In the genomic region with DNA sequence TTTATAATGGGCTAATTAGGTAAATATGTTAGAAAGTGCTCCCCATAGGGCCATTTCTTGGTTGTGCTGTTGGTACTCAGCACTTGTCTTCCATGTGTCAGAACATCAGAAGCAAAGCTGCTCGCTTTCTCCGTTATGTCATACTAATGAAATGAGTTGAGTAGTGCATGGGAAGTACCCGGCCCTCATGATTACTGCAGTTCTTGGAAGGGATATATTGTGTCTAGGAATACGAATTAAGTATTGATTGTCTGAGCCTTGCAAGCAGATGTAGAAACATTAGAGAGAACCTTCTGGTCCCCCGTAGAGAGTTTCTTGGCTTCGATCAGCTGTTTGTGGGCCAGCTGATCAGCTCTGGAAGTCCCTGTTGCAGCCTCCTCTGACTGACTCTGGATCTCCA, we compare ENCODE assay signal across 23 mouse cellular contexts.
A peak's percentile ranks its signal among the peaks of the same experiment; 100 is the strongest.
DNase-seq lines count a peak whose midpoint lies in the region; ATAC-seq and TF ChIP-seq lines count a peak whose summit lies in the region.
"Had no signal": no experiment of that assay in that cellular context is flagged by ENCODE, and none has a peak within 500 bp of the region (broad histone marks: within the 10 kb centered on the region; RNA-seq: fewer than 3 reads in every experiment).

No protein-coding gene starts in this region.

- WGBS in embryonic facial prominence, embryonic 14.5 days = 77% methylated on average over 6 of the region's 6 CpGs
- WGBS in embryonic facial prominence, embryonic 10.5 days = 91% methylated on average over 6 of the region's 6 CpGs
- 77% methylated on average over 6 of the region's 6 CpGs for WGBS in hindbrain, embryonic 15.5 days
- WGBS in hindbrain, postnatal 0 days = 73% methylated on average over 6 of the region's 6 CpGs
- 89% methylated on average over 6 of the region's 6 CpGs for WGBS in midbrain, postnatal 0 days
- 93% methylated on average over 6 of the region's 6 CpGs for WGBS in midbrain, embryonic 14.5 days

- H3K27me3 ChIP-seq in embryonic facial prominence, embryonic 14.5 days (replicated peaks; ENCODE audit: control insufficient read depth, insufficient read depth, low read length) = no peaks in the 10 kb centered on the region
- no peaks in the 10 kb centered on the region for H3K27me3 ChIP-seq in embryonic facial prominence, embryonic 10.5 days (replicated peaks; ENCODE audit: low read depth, poor library complexity, severe bottlenecking)
- no peaks in the 10 kb centered on the region for H3K27me3 ChIP-seq in hindbrain, embryonic 15.5 days
- no peaks in the 10 kb centered on the region for H3K27me3 ChIP-seq in hindbrain, postnatal 0 days (ENCODE audit: insufficient read depth, low read length)
- H3K27me3 ChIP-seq in midbrain, postnatal 0 days (ENCODE audit: insufficient read depth, low read length) = no peaks in the 10 kb centered on the region
- no peaks in the 10 kb centered on the region for H3K27me3 ChIP-seq in midbrain, embryonic 14.5 days (ENCODE audit: control insufficient read depth, insufficient read depth, low read length)
- H3K27me3 ChIP-seq: embryonic facial prominence, embryonic 12.5 days; forebrain, embryonic 13.5 days; heart, embryonic 13.5 days; hindbrain, embryonic 12.5 days had no signal

- no peaks in the 10 kb centered on the region for H3K36me3 ChIP-seq in embryonic facial prominence, embryonic 14.5 days (ENCODE audit: control insufficient read depth, insufficient read depth, low read length)
- H3K36me3 ChIP-seq in embryonic facial prominence, embryonic 10.5 days (replicated peaks) = no peaks in the 10 kb centered on the region
- no peaks in the 10 kb centered on the region for H3K36me3 ChIP-seq in hindbrain, embryonic 15.5 days
- no peaks in the 10 kb centered on the region for H3K36me3 ChIP-seq in hindbrain, postnatal 0 days (ENCODE audit: insufficient read depth, low read length)
- H3K36me3 ChIP-seq in midbrain, postnatal 0 days (ENCODE audit: insufficient read depth, low read length) = no peaks in the 10 kb centered on the region
- H3K36me3 ChIP-seq in midbrain, embryonic 14.5 days (ENCODE audit: control insufficient read depth, insufficient read depth, low read length) = no peaks in the 10 kb centered on the region
- H3K36me3 ChIP-seq: embryonic facial prominence, embryonic 12.5 days; forebrain, embryonic 10.5 days; heart, embryonic 10.5 days; heart, embryonic 13.5 days; hindbrain, embryonic 12.5 days had no signal

- no peak overlapping the region for H3K9ac ChIP-seq in embryonic facial prominence, embryonic 14.5 days (ENCODE audit: low read depth, low read length)
- no peak overlapping the region for H3K9ac ChIP-seq in hindbrain, embryonic 15.5 days
- H3K9ac ChIP-seq in hindbrain, postnatal 0 days (replicated peaks; ENCODE audit: low read length) = no peak overlapping the region
- H3K9ac ChIP-seq in midbrain, postnatal 0 days (replicated peaks; ENCODE audit: low read length, poor library complexity, severe bottlenecking) = no peak overlapping the region
- no peak overlapping the region for H3K9ac ChIP-seq in midbrain, embryonic 14.5 days (replicated peaks; ENCODE audit: low read length)
- H3K9ac ChIP-seq: embryonic facial prominence, embryonic 12.5 days; forebrain, embryonic 13.5 days; heart, embryonic 13.5 days; hindbrain, embryonic 12.5 days had no signal

- no peaks in the 10 kb centered on the region for H3K9me3 ChIP-seq in embryonic facial prominence, embryonic 14.5 days (ENCODE audit: control insufficient read depth, low read length)
- no peaks in the 10 kb centered on the region for H3K9me3 ChIP-seq in embryonic facial prominence, embryonic 10.5 days
- no peaks in the 10 kb centered on the region for H3K9me3 ChIP-seq in hindbrain, embryonic 15.5 days
- no peaks in the 10 kb centered on the region for H3K9me3 ChIP-seq in hindbrain, postnatal 0 days (ENCODE audit: low read length)
- H3K9me3 ChIP-seq in midbrain, postnatal 0 days (ENCODE audit: low read length) = no peaks in the 10 kb centered on the region
- H3K9me3 ChIP-seq in midbrain, embryonic 14.5 days (ENCODE audit: control insufficient read depth, low read length) = no peaks in the 10 kb centered on the region
- H3K9me3 ChIP-seq: embryonic facial prominence, embryonic 12.5 days; forebrain, embryonic 10.5 days; heart, embryonic 10.5 days; heart, embryonic 13.5 days; hindbrain, embryonic 12.5 days had no signal

- no peak overlapping the region for H3K4me3 ChIP-seq in embryonic facial prominence, embryonic 14.5 days (ENCODE audit: low read depth, low read length)
- no peak overlapping the region for H3K4me3 ChIP-seq in embryonic facial prominence, embryonic 10.5 days
- H3K4me3 ChIP-seq in hindbrain, embryonic 15.5 days = no peak overlapping the region
- no peak overlapping the region for H3K4me3 ChIP-seq in hindbrain, postnatal 0 days (ENCODE audit: low read length)
- H3K4me3 ChIP-seq in midbrain, postnatal 0 days (ENCODE audit: low read depth, low read length) = no peak overlapping the region
- no peak overlapping the region for H3K4me3 ChIP-seq in midbrain, embryonic 14.5 days (replicated peaks; ENCODE audit: low read depth, low read length)
- H3K4me3 ChIP-seq: embryonic facial prominence, embryonic 12.5 days; forebrain, embryonic 10.5 days; forebrain, embryonic 13.5 days; heart, adult 2 months; heart, embryonic 10.5 days; heart, embryonic 13.5 days; hindbrain, embryonic 12.5 days had no signal

- H3K27ac ChIP-seq in embryonic facial prominence, embryonic 14.5 days (replicated peaks; ENCODE audit: low read depth, low read length) = no peak overlapping the region
- H3K27ac ChIP-seq in embryonic facial prominence, embryonic 10.5 days (replicated peaks) = no peak overlapping the region
- no peak overlapping the region for H3K27ac ChIP-seq in hindbrain, embryonic 15.5 days (replicated peaks)
- no peak overlapping the region for H3K27ac ChIP-seq in hindbrain, postnatal 0 days
- no peak overlapping the region for H3K27ac ChIP-seq in midbrain, postnatal 0 days (ENCODE audit: low read depth, low read length)
- no peak overlapping the region for H3K27ac ChIP-seq in midbrain, embryonic 14.5 days (replicated peaks; ENCODE audit: low read depth, low read length)
- H3K27ac ChIP-seq: embryonic facial prominence, embryonic 12.5 days; forebrain, embryonic 10.5 days; forebrain, embryonic 13.5 days; heart, adult 2 months; heart, embryonic 10.5 days; heart, embryonic 13.5 days; hindbrain, embryonic 12.5 days had no signal

- H3K4me1 ChIP-seq in embryonic facial prominence, embryonic 14.5 days (ENCODE audit: control insufficient read depth, insufficient read depth, low read length) = no peaks in the 10 kb centered on the region
- H3K4me1 ChIP-seq in embryonic facial prominence, embryonic 10.5 days = no peaks in the 10 kb centered on the region
- H3K4me1 ChIP-seq in hindbrain, embryonic 15.5 days (replicated peaks) = no peaks in the 10 kb centered on the region
- no peaks in the 10 kb centered on the region for H3K4me1 ChIP-seq in hindbrain, postnatal 0 days (ENCODE audit: insufficient read depth, low read length)
- no peaks in the 10 kb centered on the region for H3K4me1 ChIP-seq in midbrain, postnatal 0 days (ENCODE audit: insufficient read depth, low read length)
- no peaks in the 10 kb centered on the region for H3K4me1 ChIP-seq in midbrain, embryonic 14.5 days (ENCODE audit: control insufficient read depth, insufficient read depth, low read length)
- H3K4me1 ChIP-seq: embryonic facial prominence, embryonic 12.5 days; forebrain, embryonic 10.5 days; forebrain, embryonic 13.5 days; heart, embryonic 10.5 days; heart, embryonic 13.5 days; hindbrain, embryonic 12.5 days had no signal

- DNase-seq in embryonic facial prominence, embryonic 14.5 days (ENCODE audit: low spot score) = peak; percentile 40
- DNase-seq in embryonic facial prominence, embryonic 10.5 days (ENCODE audit: low spot score) = no peak
- DNase-seq in hindbrain, postnatal 0 days (ENCODE audit: low spot score) = no peak
- DNase-seq in midbrain, postnatal 0 days (ENCODE audit: low spot score) = peak; percentile 3
- DNase-seq in midbrain, embryonic 14.5 days = no peak
- no peak for DNase-seq in right cerebral cortex, postnatal 36 days (ENCODE audit: low spot score in 2 of 2)
- DNase-seq: adrenal gland, adult 2 months; adrenal gland, postnatal 14 days; B cell, adult 2 months; cerebellum, adult 11 months; cerebellum, adult 2 months; gastrocnemius, postnatal 25 days; heart, adult 2 months had no signal

- ATAC-seq in embryonic facial prominence, embryonic 14.5 days (ENCODE audit: low read depth) = 0 out of 2 replicates have a peak, but pooled peaks have one; percentile 55
- 0 out of 2 replicates have a peak, but pooled peaks have one; percentile 34 for ATAC-seq in hindbrain, embryonic 15.5 days (ENCODE audit: low FRiP score, low read depth)
- ATAC-seq in hindbrain, postnatal 0 days = no peak
- ATAC-seq in midbrain, postnatal 0 days (ENCODE audit: low FRiP score) = no peak
- ATAC-seq in midbrain, embryonic 14.5 days (ENCODE audit: low FRiP score, low TSS enrichment) = no peak
- ATAC-seq: forebrain, embryonic 13.5 days; hindbrain, embryonic 16.5 days; inflammation-experienced regulatory T-cells, adult 6 months; intestine, embryonic 16.5 days had no signal

- no peak overlapping the region for H3K4me2 ChIP-seq in embryonic facial prominence, embryonic 14.5 days (ENCODE audit: low read depth, low read length)
- H3K4me2 ChIP-seq in hindbrain, embryonic 15.5 days = no peak overlapping the region
- no peak overlapping the region for H3K4me2 ChIP-seq in hindbrain, postnatal 0 days (ENCODE audit: low read depth, low read length)
- H3K4me2 ChIP-seq in midbrain, postnatal 0 days (ENCODE audit: low read depth, low read length, poor library complexity, severe bottlenecking) = no peak overlapping the region
- H3K4me2 ChIP-seq in midbrain, embryonic 14.5 days (ENCODE audit: low read length) = no peak overlapping the region
- H3K4me2 ChIP-seq: embryonic facial prominence, embryonic 12.5 days; forebrain, embryonic 13.5 days; heart, embryonic 13.5 days; hindbrain, embryonic 12.5 days had no signal

- no peak for TF ChIP-seq CTCF in hindbrain, postnatal 0 days (IDR thresholded peaks at IDR 0.05; ENCODE audit: low read depth)
- TF ChIP-seq CTCF in midbrain, postnatal 0 days (IDR thresholded peaks at IDR 0.05) = no peak

Comparison
In these comparisons a context has a peak if more than half of its experiments do, and no peak if none do; other contexts are left out.
1. ATAC-seq: peak in embryonic facial prominence, embryonic 14.5 days (single experiment) and hindbrain, embryonic 15.5 days (single experiment); none in hindbrain, postnatal 0 days (single experiment), midbrain, postnatal 0 days (single experiment) and midbrain, embryonic 14.5 days (single experiment).
2. DNase-seq: peak in embryonic facial prominence, embryonic 14.5 days (single experiment) and midbrain, postnatal 0 days (single experiment); none in embryonic facial prominence, embryonic 10.5 days (single experiment), hindbrain, postnatal 0 days (single experiment), midbrain, embryonic 14.5 days (single experiment) and right cerebral cortex, postnatal 36 days (0 of 2).